Mouse (Mus musculus) spleen, adult 12 weeks (tissue): ENCODE results near the gene 4930426L09Rik.

Experiments
- DNase-seq: peaks from one replicate; pipeline ENCODE4 v3.0.0; 2022; ENCODE audit warnings: low spot score

4930426L09Rik gene

DNA sequence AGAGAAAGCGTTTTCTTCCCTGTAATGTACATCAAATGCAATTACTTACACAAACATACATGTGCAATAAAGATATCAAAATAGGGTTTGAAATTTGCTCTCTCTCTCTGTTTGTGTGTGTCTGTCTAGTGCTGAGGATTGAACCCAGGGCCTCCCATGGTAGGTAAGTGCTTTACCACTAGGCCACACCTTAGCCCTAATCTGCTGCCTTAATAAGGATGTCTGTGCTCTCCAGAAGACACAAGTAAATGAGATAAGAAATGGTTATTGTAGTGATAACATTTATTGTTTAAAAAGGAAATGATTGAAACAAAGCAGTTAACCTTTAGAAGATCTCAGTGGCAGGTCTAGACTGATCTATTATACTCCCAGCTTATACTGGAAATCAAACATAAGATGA, 18.7 kb downstream of the 4930426L09Rik start:
- no peak for DNase-seq

DNA sequence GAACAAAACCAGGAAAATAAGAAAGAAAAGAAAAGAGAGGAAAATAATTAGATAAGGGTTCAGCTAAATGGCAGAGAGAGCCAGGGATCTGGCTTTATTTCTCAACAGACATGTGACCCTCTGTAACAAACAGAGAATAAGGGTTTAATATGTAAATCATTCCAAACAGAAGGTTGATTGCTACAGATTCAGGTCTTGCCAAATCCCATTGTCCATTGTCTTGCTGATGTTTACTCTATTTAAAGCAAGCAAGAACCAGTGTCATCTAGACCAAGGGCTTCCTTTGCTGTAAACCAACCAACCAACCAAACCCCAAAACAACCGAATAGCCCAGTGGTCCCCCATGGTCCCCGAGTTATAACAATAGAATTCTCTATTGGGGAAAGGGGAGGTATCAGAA, 19.9 kb downstream of the 4930426L09Rik start:
- no peak for DNase-seq

DNA sequence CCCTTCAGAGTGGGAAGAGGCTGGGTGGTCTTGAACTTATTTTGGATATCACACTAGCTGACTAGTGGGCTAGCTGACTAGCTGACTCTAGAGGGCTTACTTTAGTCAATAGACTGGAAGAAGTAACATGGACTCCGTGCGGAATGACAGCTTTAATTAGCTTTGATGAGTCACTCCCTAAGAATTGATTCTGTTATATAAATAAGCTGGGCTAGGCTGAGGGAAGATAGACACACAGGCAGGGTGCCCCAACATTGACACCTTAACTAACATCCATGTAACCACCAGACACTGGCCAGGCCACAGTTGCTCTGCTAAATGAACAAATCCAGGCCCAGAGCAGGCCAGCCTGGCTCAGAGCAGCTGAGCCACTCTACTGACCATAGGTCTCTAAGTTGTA, 26.7 kb downstream of the 4930426L09Rik start:
- no peak for DNase-seq

DNA sequence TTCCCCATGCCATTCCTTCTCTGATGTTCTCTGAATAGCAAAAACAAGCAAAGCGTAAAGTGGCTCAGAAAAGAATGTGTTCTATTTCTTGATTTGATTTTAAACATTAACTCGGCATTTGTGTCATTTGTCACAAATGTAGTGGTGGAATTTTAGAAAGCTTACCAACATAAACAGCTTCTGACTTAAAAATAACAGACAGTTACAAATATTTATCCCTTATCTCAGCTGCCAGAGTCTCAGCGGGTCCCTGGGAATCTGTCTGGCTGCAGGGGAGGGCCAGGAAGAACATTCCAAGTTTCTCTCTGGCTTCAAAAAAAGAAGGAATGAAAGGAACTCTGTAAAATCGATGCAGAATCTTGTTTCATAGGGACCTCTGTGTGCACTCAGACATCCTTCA, 39.3 kb downstream of the 4930426L09Rik start:
- DNase-seq, result no peak

DNA sequence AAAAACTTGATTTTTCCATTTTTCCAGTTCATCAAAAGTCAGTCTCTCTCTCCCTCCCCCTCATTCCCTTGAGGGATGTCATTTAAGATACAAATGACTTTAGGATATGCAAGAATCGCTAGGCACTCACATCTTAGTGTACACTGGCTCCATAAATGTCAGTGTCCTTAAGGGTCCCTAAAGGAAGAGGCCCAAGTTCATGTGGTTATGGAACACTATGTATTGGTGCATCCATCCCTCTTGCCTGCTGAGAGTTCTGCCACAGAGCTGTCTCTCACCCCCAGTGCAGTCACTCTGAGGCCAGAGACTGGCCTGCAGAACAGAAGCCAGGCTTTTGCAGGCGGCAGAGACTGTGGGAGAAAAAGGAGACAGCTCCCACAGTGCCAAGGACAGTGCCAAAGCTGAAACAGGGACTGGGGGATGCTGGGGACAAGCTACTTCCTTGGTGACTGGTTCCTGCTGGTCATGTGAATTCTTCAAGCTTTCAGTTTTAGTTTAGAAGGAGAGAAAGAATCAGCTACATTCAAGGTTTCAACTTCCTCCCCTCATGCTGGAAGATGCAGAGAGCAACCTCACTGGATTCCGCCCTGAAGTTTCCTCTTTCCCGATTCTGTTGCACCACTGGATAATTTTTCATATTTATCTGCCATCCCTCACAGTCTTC, 39.9 kb downstream of the 4930426L09Rik start:
- no peak for DNase-seq

DNA sequence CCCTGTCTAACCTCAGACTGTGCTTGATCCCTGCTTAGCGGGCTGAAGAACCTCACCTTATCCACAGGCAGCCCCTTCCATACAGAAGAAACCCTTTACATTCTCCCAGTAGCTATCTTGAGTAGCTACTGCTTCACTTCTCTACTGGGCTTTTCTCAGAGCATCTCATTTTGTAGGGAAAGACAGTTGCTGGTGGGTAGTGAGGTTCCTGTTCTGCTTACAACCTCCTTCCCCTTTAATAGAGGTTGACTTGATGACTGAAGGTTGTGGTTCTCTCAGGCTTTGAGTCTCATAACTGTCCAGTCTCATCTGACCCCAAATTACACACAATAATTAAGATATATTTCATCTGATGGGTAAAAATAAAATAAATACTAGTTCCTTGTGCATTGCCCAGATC, 50.1 kb downstream of the 4930426L09Rik start:
- DNase-seq, result no peak

DNA sequence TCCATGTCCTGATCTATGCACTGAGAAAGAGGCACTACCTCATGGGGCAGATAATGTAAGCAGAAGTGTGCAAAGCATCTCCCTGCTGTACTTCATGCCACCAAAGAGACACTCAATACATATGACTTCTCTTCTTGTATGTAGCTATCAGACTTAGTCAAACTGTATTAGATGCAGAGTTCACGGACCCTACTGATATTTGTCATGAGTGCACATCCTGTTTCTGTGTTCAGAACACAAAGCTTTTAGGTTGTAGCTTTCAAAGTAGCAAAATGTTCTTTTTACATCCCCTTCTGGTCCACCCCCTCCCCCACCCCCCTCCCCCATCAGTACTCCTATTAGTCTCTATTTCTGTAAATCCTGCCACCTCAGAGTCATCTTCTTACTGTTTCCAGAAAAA, 51.2 kb downstream of the 4930426L09Rik start:
- no peak for DNase-seq
